Mouse (Mus musculus): ENCODE measurements around the gene Slc36a3. TPM values are rescaled to one million over a fixed set of nuclear protein-coding genes. Genes with fewer than 3 reads are reported as not detected.

Gene Slc36a3
- polyA plus RNA-seq, 1 experiment, result not detected

- Histone ChIP-seq H3K4me3 (ENCODE audit: insufficient read depth, low read length) (no peak overlapping the region), H3K4me1 (ENCODE audit: control insufficient read depth, insufficient read depth, low read length) (no peaks in the 10 kb centered on the region), H3K27ac (ENCODE audit: insufficient read depth, low read length) (no peak overlapping the region)
- no peak for TF ChIP-seq CTCF (IDR thresholded peaks at IDR 0.05; ENCODE audit: borderline replicate concordance, insufficient read depth, low read length)
- no peak for TF ChIP-seq POLR2A (IDR thresholded peaks at IDR 0.05; ENCODE audit: low read depth, low read length)
Measured at GRCm38 (mm10) chr11:55084629-55085028, 66.9 kb downstream of the Slc36a3 start.

- TF ChIP-seq CTCF (IDR thresholded peaks at IDR 0.05; ENCODE audit: borderline replicate concordance, insufficient read depth, low read length), result no peak
- no peak for TF ChIP-seq POLR2A (IDR thresholded peaks at IDR 0.05; ENCODE audit: low read depth, low read length)
- Histone ChIP-seq H3K4me1 (ENCODE audit: control insufficient read depth, insufficient read depth, low read length) (no peaks in the 10 kb centered on the region), H3K4me3 (ENCODE audit: insufficient read depth, low read length) (no peak overlapping the region), H3K27ac (ENCODE audit: insufficient read depth, low read length) (no peak overlapping the region)
Measured at GRCm38 (mm10) chr11:55081206-55081605, 70.3 kb downstream of the Slc36a3 start.

DNA sequence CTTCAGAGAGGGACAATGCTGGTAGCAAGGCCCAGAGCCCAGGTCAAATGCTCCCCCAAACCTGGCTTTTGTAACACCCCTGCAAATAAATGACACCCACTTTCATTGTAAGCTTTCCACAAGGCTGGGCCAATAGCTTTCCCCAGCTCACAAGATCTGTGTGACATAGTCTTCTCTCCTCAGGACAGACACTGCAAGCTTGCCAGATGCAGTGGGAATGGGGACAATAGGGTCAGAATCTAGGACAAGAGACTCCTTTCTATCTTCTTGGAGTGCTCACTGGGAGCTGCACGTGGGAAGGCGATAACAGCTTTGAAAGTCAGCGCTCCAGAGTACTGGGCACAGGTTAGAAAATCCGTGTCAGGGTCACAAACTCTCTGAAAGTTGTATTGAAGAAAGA is 72.3 kb downstream of the Slc36a3 start:
- H3K4me1 ChIP-seq (ENCODE audit: control insufficient read depth, insufficient read depth, low read length), result no peaks in the 10 kb centered on the region

DNA sequence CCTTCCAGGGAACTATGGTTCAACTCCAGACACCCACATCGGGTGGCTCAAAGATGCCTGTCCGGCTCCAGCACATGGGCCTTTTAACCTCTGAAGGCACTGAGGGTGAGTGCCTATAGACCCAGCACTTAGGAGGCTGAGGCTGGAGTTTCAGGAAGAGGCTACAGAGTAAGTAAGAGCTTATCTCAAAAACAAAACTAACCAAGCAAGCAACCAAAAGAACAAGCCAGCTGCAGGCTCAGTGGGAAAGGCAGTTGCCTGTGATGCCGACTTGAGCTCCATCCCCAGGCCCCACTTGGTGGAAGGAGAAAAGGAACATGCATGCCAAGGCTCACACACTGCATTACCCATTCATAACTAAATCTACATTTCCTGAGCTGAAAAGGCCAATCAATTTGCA is 73.0 kb downstream of the Slc36a3 start:
- TF ChIP-seq POLR2A (IDR thresholded peaks at IDR 0.05; ENCODE audit: low read depth, low read length) (no peak), CTCF (IDR thresholded peaks at IDR 0.05; ENCODE audit: borderline replicate concordance, insufficient read depth, low read length) (no peak)
- H3K4me3 ChIP-seq (ENCODE audit: insufficient read depth, low read length), result no peak overlapping the region
- no peak overlapping the region for H3K27ac ChIP-seq (ENCODE audit: insufficient read depth, low read length)
- H3K4me1 ChIP-seq (ENCODE audit: control insufficient read depth, insufficient read depth, low read length), result no peaks in the 10 kb centered on the region

More for the DNA sequence above, 72.3 kb downstream of the Slc36a3 start:
- TF ChIP-seq CTCF (IDR thresholded peaks at IDR 0.05; ENCODE audit: borderline replicate concordance, insufficient read depth, low read length), result no peak
- no peak for TF ChIP-seq POLR2A (IDR thresholded peaks at IDR 0.05; ENCODE audit: low read depth, low read length)
- Histone ChIP-seq H3K4me3 (ENCODE audit: insufficient read depth, low read length) (no peak overlapping the region), H3K27ac (ENCODE audit: insufficient read depth, low read length) (no peak overlapping the region)

DNA sequence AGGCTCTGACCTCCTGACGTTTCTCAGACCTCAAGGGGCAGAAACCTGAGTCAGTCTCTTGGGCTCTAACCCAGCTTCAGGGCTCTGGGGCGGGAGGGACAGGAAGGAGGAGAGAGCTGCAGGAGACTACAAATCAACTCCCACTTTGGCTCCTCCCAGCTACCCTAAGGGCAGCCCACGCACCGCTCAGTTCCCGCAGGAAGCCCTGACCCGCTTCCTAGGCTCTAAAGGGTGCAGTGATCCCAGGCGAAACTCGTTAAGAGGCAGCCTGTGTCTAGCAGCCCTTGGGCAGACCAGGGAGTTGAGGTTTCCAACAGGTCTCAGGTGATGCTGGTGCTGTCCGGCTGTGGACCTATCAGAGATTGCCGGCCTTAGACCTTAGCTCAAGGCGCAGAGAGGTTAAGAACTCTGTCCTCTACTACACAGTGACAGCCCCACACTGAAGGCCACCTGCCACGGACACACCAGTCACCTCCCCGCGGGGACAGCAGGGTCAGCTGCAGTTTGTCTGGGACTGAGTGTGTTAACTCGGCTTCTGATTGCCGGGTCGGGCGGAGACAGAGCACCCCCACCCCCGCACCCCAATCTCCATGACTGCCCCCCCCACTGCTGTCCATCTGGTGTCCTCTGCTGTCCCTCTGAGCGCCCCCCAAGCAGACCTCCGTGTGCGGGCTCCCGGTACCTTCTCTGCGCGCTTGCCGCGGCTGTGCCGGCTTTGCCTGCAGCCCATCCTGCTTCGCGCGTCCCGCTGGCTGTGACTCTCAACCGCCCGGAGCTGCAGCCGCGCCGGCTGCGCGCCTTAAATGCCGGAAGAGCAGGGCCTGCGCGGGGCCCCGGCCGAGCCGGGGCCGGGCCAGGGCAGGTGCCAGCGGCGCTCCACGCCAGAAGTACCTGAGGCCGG is 73.9 kb downstream of the Slc36a3 start, which contains the start of gene Ccdc69:
Ccdc69 (minus strand) TSS at position 801 of the 901 bp plus-strand sequence.
- peak within 1 kb of the TSS; percentile 35 for H3K4me3 ChIP-seq (ENCODE audit: insufficient read depth, low read length)
- no peaks in the 10 kb centered on the region for H3K4me1 ChIP-seq (ENCODE audit: control insufficient read depth, insufficient read depth, low read length)
- no peak for TF ChIP-seq CTCF (IDR thresholded peaks at IDR 0.05; ENCODE audit: borderline replicate concordance, insufficient read depth, low read length)
- TF ChIP-seq POLR2A (IDR thresholded peaks at IDR 0.05; ENCODE audit: low read depth, low read length), result peak; percentile 64
- H3K27ac ChIP-seq (ENCODE audit: insufficient read depth, low read length), result no peak within 1 kb of the TSS

DNA sequence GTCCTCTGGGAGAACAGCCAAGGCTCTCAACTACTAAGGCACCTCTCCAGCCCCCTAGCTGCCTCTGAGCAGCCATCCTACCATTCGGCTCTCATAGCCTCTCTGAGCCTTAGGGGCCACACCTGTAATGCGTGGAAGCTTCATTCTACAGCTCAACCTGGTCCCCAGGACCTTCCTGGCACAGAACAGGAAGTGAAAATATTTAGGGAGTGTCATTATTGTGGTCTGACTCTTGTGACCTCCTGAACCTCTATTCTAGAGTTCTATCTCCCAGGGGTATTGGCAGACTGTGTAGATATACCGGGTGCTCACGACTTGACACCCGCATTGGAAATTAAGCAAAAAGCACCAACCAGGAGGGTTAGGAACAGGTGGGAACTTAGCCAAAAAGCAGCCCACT is 75.3 kb downstream of the Slc36a3 start:
- Histone ChIP-seq H3K27ac (ENCODE audit: insufficient read depth, low read length) (no peak overlapping the region), H3K4me3 (ENCODE audit: insufficient read depth, low read length) (no peak overlapping the region), H3K4me1 (ENCODE audit: control insufficient read depth, insufficient read depth, low read length) (no peaks in the 10 kb centered on the region)
- no peak for TF ChIP-seq POLR2A (IDR thresholded peaks at IDR 0.05; ENCODE audit: low read depth, low read length)
- TF ChIP-seq CTCF (IDR thresholded peaks at IDR 0.05; ENCODE audit: borderline replicate concordance, insufficient read depth, low read length), result no peak

- no peaks in the 10 kb centered on the region for H3K4me1 ChIP-seq (ENCODE audit: control insufficient read depth, insufficient read depth, low read length)
- TF ChIP-seq POLR2A (IDR thresholded peaks at IDR 0.05; ENCODE audit: low read depth, low read length) (no peak), CTCF (IDR thresholded peaks at IDR 0.05; ENCODE audit: borderline replicate concordance, insufficient read depth, low read length) (no peak)
- no peak overlapping the region for H3K4me3 ChIP-seq (ENCODE audit: insufficient read depth, low read length)
- H3K27ac ChIP-seq (ENCODE audit: insufficient read depth, low read length), result no peak overlapping the region
Measured at GRCm38 (mm10) chr11:55075602-55076001, 75.9 kb downstream of the Slc36a3 start.

Other genes with a start within 250 kb of the Slc36a3 start
- gene Gpx3, start 249.3 kb downstream of the Slc36a3 start, polyA plus RNA-seq (2011; ENCODE audit: insufficient read length, low read depth, missing spikeins), result 58.7 and 65.8 TPM in 2 replicates
- 14.4 and 18.4 TPM in 2 replicates for gene Tnip1, start 188.8 kb downstream of the Slc36a3 start, polyA plus RNA-seq (2011; ENCODE audit: insufficient read length, low read depth, missing spikeins)
- gene Anxa6, start 118.3 kb downstream of the Slc36a3 start, polyA plus RNA-seq (2011; ENCODE audit: insufficient read length, low read depth, missing spikeins), result 288 and 364 TPM in 2 replicates
- gene Ccdc69, start 73.6 kb downstream of the Slc36a3 start, polyA plus RNA-seq (2011; ENCODE audit: insufficient read length, low read depth, missing spikeins), result 0.43 and 0.61 TPM in 2 replicates
- gene Gm2a, start 53.6 kb downstream of the Slc36a3 start, polyA plus RNA-seq (2011; ENCODE audit: insufficient read length, low read depth, missing spikeins), result 16.9 and 20.6 TPM in 2 replicates
- gene Slc36a2, start 33.4 kb upstream of the Slc36a3 start, polyA plus RNA-seq (2011; ENCODE audit: insufficient read length, low read depth, missing spikeins), result not detected in 2 replicates
- gene Slc36a1, start 52.6 kb upstream of the Slc36a3 start, polyA plus RNA-seq (2011; ENCODE audit: insufficient read length, low read depth, missing spikeins), result 15.4 and 15.7 TPM in 2 replicates
- gene Fat2, start 184.9 kb upstream of the Slc36a3 start, polyA plus RNA-seq (2011; ENCODE audit: insufficient read length, low read depth, missing spikeins), result not detected in 2 replicates

Measured in embryonic fibroblast, embryonic 13.5 days (primary cell).